Mouse (Mus musculus): Measurements from ENCODE around the gene Adamts7.

GRCm38 (mm10) chr9:90117234-90117633, 45.6 kb upstream of the Adamts7 start:
- TF ChIP-seq CTCF (IDR thresholded peaks at IDR 0.05; ENCODE audit: low read depth): no peak
- no peak for TF ChIP-seq EP300 (IDR thresholded peaks at IDR 0.05; ENCODE audit: low read depth)
